Mouse (Mus musculus): Measurements from ENCODE around the gene Mrpl43. TPM values are rescaled to one million over a fixed set of nuclear protein-coding genes. Genes with fewer than 3 reads are reported as not detected.

Gene Mrpl43
- polyA plus RNA-seq, 1 experiment from 2014 or later: 81.8 TPM

DNA sequence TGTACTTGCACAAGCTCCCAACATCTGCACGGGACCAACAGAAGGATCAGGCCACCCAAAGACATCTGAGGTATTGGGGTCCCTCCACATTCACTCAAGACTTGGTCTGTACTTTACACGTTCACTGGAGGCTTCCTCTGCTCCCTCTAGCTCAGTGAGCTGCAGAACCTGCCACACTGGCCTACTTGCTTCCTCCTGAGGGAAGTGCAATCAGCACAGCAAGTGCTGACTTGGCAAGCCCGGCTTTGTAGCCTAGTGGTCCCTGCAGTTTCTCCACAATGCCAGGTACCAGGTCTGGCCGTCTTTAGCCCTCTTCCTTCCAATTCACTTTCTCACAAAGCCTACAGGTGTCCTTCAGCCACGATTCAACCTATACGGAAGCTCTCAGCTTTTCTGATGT, 19.2 kb downstream of the Mrpl43 start:
- Histone ChIP-seq H3K9ac (replicated peaks; ENCODE audit: low read depth, low read length) (no peak overlapping the region), H3K36me3 (ENCODE audit: control insufficient read depth, insufficient read depth) (no peaks in the 10 kb centered on the region; the same call in 1 of the 2 replicates), H3K4me1 (replicated peaks; ENCODE audit: control insufficient read depth, insufficient read depth, low read length) (peaks cover 39% of the 10 kb centered on the region), H3K9me3 (ENCODE audit: control insufficient read depth, low read length) (no peaks in the 10 kb centered on the region), H3K27me3 (replicated peaks; ENCODE audit: control insufficient read depth, insufficient read depth, low read length) (no peaks in the 10 kb centered on the region), H3K4me3 (replicated peaks; ENCODE audit: low read length) (no peak overlapping the region), H3K27ac (ENCODE audit: low read length) (no peak overlapping the region), H3K4me2 (ENCODE audit: low read length) (no peak overlapping the region)
- WGBS: 57% methylated on average over 6 of the region's 6 CpGs
- ATAC-seq: no peak

DNA sequence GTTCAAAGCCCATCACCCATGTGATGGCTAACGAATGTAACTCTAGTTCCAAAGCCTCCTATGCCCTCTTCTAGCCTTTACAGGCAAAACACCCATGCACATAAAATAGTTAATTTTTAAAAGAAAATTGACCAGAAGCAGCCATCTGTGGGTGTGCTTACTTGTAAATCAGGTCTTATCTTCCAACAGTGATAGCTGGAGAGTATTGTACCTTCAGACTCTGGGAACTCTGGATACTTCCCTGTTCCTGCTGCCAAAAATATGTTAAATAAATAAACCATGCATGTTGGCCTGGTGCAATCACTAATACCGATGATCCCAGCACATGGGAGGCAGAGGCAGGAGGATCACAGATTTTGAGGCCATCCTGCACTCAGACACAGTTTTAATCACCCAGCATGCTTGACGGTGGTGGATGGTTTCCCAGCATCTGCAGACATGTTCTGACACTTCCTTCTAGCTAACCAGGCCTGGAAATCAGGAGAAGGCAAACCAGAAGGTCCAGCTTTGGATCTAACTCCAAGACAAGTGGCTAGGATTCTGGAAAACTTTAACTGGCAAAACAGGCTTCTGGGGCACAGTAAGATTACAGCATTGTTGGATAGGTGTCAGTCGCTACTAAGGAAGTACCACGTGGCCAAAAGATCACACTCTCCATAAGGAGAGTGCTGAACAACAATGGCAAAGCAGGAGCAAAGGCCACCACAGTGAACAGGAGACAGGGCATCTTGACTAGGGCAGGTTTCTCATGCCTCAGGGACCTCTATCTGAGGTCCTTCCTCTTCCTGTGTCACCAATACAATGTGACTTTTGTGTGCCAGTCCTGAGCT, 20.9 kb downstream of the Mrpl43 start:
- no peaks in the 10 kb centered on the region for H3K9me3 ChIP-seq (ENCODE audit: control insufficient read depth, low read length)
- no peak overlapping the region for H3K4me3 ChIP-seq (replicated peaks; ENCODE audit: low read length)
- no peak overlapping the region for H3K27ac ChIP-seq (ENCODE audit: low read length)
- peaks cover 25% of the 10 kb centered on the region for H3K4me1 ChIP-seq (replicated peaks; ENCODE audit: control insufficient read depth, insufficient read depth, low read length)
- 70% methylated on average over 5 of the region's 5 CpGs for WGBS
- peaks cover 4% of the 10 kb centered on the region; the same call in 1 of the 2 replicates for H3K36me3 ChIP-seq (ENCODE audit: control insufficient read depth, insufficient read depth)
- no peaks in the 10 kb centered on the region for H3K27me3 ChIP-seq (replicated peaks; ENCODE audit: control insufficient read depth, insufficient read depth, low read length)
- H3K4me2 ChIP-seq (ENCODE audit: low read length): no peak overlapping the region
- H3K9ac ChIP-seq (replicated peaks; ENCODE audit: low read depth, low read length): no peak overlapping the region
- ATAC-seq: no peak

GRCm38 (mm10) chr19:44984420-44984819, 21.8 kb downstream of the Mrpl43 start:
- H3K27ac ChIP-seq (ENCODE audit: low read length): no peak overlapping the region
- no peak for ATAC-seq
- peaks cover 4% of the 10 kb centered on the region; the same call in 1 of the 2 replicates for H3K36me3 ChIP-seq (ENCODE audit: control insufficient read depth, insufficient read depth)
- H3K4me2 ChIP-seq (ENCODE audit: low read length): no peak overlapping the region
- no peak overlapping the region for H3K9ac ChIP-seq (replicated peaks; ENCODE audit: low read depth, low read length)
- no peaks in the 10 kb centered on the region for H3K9me3 ChIP-seq (ENCODE audit: control insufficient read depth, low read length)
- H3K4me1 ChIP-seq (replicated peaks; ENCODE audit: control insufficient read depth, insufficient read depth, low read length): peaks cover 16% of the 10 kb centered on the region
- H3K27me3 ChIP-seq (replicated peaks; ENCODE audit: control insufficient read depth, insufficient read depth, low read length): no peaks in the 10 kb centered on the region
- 90% methylated on average over 4 of the region's 4 CpGs for WGBS
- no peak overlapping the region for H3K4me3 ChIP-seq (replicated peaks; ENCODE audit: low read length)

- peaks cover 9% of the 10 kb centered on the region; the same call in 1 of the 2 replicates for H3K36me3 ChIP-seq (ENCODE audit: control insufficient read depth, insufficient read depth)
- no peak overlapping the region for H3K4me3 ChIP-seq (replicated peaks; ENCODE audit: low read length)
- H3K4me2 ChIP-seq (ENCODE audit: low read length): no peak overlapping the region
- peaks cover 12% of the 10 kb centered on the region for H3K4me1 ChIP-seq (replicated peaks; ENCODE audit: control insufficient read depth, insufficient read depth, low read length)
- no peak overlapping the region for H3K9ac ChIP-seq (replicated peaks; ENCODE audit: low read depth, low read length)
- no peak overlapping the region for H3K27ac ChIP-seq (ENCODE audit: low read length)
- 91% methylated on average over 6 of the region's 6 CpGs for WGBS
- no peaks in the 10 kb centered on the region for H3K9me3 ChIP-seq (ENCODE audit: control insufficient read depth, low read length)
- no peak for ATAC-seq
- H3K27me3 ChIP-seq (replicated peaks; ENCODE audit: control insufficient read depth, insufficient read depth, low read length): no peaks in the 10 kb centered on the region
These were observed 22.9 kb downstream of the Mrpl43 start for GRCm38 (mm10) chr19:44983366-44983765.

DNA sequence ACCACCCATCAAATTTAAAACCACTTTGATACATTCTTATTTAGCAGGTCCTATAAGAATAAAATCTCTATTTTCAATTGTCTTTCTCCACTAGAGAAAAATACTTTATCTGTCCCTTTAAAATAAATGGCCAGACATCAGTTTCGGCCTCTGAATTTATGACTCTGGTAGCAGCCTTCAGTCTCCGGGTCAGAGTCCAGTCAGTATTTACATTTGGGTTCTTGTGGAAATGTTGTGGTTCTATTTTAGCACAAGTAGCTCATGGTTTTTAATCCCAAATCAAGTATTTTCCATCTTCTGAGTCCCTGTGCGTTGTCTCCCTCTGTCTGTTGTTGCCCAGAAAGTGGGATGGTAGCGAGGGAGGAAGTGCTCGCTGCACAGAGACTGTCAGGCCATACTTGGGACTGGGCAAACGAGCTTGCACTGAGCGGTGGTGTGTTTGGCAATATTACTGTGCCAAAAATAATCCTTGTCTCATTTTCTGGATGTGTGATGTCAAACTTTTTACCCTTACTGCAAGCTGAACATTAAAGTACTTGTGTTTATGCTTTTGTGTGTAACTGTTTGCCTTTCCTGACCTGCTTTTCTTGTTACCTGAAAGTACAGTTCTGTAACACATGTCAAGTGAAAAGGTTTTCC, 23.6 kb downstream of the Mrpl43 start:
- H3K9me3 ChIP-seq (ENCODE audit: control insufficient read depth, low read length): no peaks in the 10 kb centered on the region
- no peak overlapping the region for H3K9ac ChIP-seq (replicated peaks; ENCODE audit: low read depth, low read length)
- no peak overlapping the region for H3K4me2 ChIP-seq (ENCODE audit: low read length)
- no peak for ATAC-seq
- no peak overlapping the region for H3K4me3 ChIP-seq (replicated peaks; ENCODE audit: low read length)
- H3K27ac ChIP-seq (ENCODE audit: low read length): no peak overlapping the region
- H3K36me3 ChIP-seq (ENCODE audit: control insufficient read depth, insufficient read depth): peaks cover 14% of the 10 kb centered on the region; the same call in 1 of the 2 replicates
- H3K27me3 ChIP-seq (replicated peaks; ENCODE audit: control insufficient read depth, insufficient read depth, low read length): no peaks in the 10 kb centered on the region
- 85% methylated on average over 7 of the region's 7 CpGs for WGBS
- H3K4me1 ChIP-seq (replicated peaks; ENCODE audit: control insufficient read depth, insufficient read depth, low read length): peaks cover 4% of the 10 kb centered on the region

- ATAC-seq: no peak
- no peak overlapping the region for H3K9ac ChIP-seq (replicated peaks; ENCODE audit: low read depth, low read length)
- H3K4me2 ChIP-seq (ENCODE audit: low read length): no peak overlapping the region
- WGBS: 80% methylated on average over 2 of the region's 2 CpGs
- H3K9me3 ChIP-seq (ENCODE audit: control insufficient read depth, low read length): no peaks in the 10 kb centered on the region
- no peak overlapping the region for H3K4me3 ChIP-seq (replicated peaks; ENCODE audit: low read length)
- peaks cover 27% of the 10 kb centered on the region for H3K36me3 ChIP-seq (ENCODE audit: control insufficient read depth, insufficient read depth)
- no peak overlapping the region for H3K27ac ChIP-seq (ENCODE audit: low read length)
- no peaks in the 10 kb centered on the region for H3K4me1 ChIP-seq (replicated peaks; ENCODE audit: control insufficient read depth, insufficient read depth, low read length)
- H3K27me3 ChIP-seq (replicated peaks; ENCODE audit: control insufficient read depth, insufficient read depth, low read length): no peaks in the 10 kb centered on the region
These were observed 25.5 kb downstream of the Mrpl43 start for GRCm38 (mm10) chr19:44980787-44981186.

- 92% methylated on average over 6 of the region's 6 CpGs for WGBS
- Histone ChIP-seq H3K27ac (ENCODE audit: low read length) (no peak overlapping the region), H3K4me3 (replicated peaks; ENCODE audit: low read length) (no peak overlapping the region), H3K4me2 (ENCODE audit: low read length) (no peak overlapping the region), H3K36me3 (ENCODE audit: control insufficient read depth, insufficient read depth) (peaks cover 45% of the 10 kb centered on the region), H3K9ac (replicated peaks; ENCODE audit: low read depth, low read length) (no peak overlapping the region), H3K27me3 (replicated peaks; ENCODE audit: control insufficient read depth, insufficient read depth, low read length) (no peaks in the 10 kb centered on the region), H3K9me3 (ENCODE audit: control insufficient read depth, low read length) (no peaks in the 10 kb centered on the region), H3K4me1 (replicated peaks; ENCODE audit: control insufficient read depth, insufficient read depth, low read length) (no peaks in the 10 kb centered on the region)
- no peak for ATAC-seq
These were observed 29.1 kb downstream of the Mrpl43 start for GRCm38 (mm10) chr19:44977148-44977547.

- Histone ChIP-seq H3K4me1 (replicated peaks; ENCODE audit: control insufficient read depth, insufficient read depth, low read length) (no peaks in the 10 kb centered on the region), H3K9ac (replicated peaks; ENCODE audit: low read depth, low read length) (no peak overlapping the region), H3K9me3 (ENCODE audit: control insufficient read depth, low read length) (no peaks in the 10 kb centered on the region), H3K27me3 (replicated peaks; ENCODE audit: control insufficient read depth, insufficient read depth, low read length) (no peaks in the 10 kb centered on the region), H3K4me3 (replicated peaks; ENCODE audit: low read length) (no peak overlapping the region), H3K36me3 (ENCODE audit: control insufficient read depth, insufficient read depth) (peaks cover 47% of the 10 kb centered on the region), H3K27ac (ENCODE audit: low read length) (no peak overlapping the region), H3K4me2 (ENCODE audit: low read length) (no peak overlapping the region)
- no peak for ATAC-seq
- 85% methylated on average over 6 of the region's 6 CpGs for WGBS
These were observed 29.6 kb downstream of the Mrpl43 start for GRCm38 (mm10) chr19:44976636-44977035.

GRCm38 (mm10) chr19:44968329-44968728, 37.9 kb downstream of the Mrpl43 start:
- Histone ChIP-seq H3K36me3 (ENCODE audit: control insufficient read depth, insufficient read depth) (peaks cover 39% of the 10 kb centered on the region), H3K9me3 (ENCODE audit: control insufficient read depth, low read length) (no peaks in the 10 kb centered on the region), H3K4me2 (ENCODE audit: low read length) (no peak overlapping the region), H3K4me1 (replicated peaks; ENCODE audit: control insufficient read depth, insufficient read depth, low read length) (no peaks in the 10 kb centered on the region), H3K4me3 (replicated peaks; ENCODE audit: low read length) (no peak overlapping the region), H3K27ac (ENCODE audit: low read length) (no peak overlapping the region), H3K9ac (replicated peaks; ENCODE audit: low read depth, low read length) (no peak overlapping the region), H3K27me3 (replicated peaks; ENCODE audit: control insufficient read depth, insufficient read depth, low read length) (no peaks in the 10 kb centered on the region)
- ATAC-seq: no peak
- 96% methylated on average over 3 of the region's 3 CpGs for WGBS
